Mouse (Mus musculus) cerebellum, postnatal 4 days (tissue): ENCODE data around the gene Bcas2.
"Not testable (repeated sequence)": the region's sequence is repeated elsewhere in the genome, so short reads cannot be mapped to it uniquely, and the experiment has no call there.

ENCODE experiments used
- DNase-seq, 2 experiments: peaks; one replicate each; pipeline ENCODE4 v3.0.0; 2022; ENCODE audit warnings: low spot score in 2 of 2, mixed read lengths in 1 of 2

Bcas2 gene

GRCm38 (mm10) chr3:103171505-103172267, at the start of gene Bcas2:
Gene Bcas2 (plus strand): TSS chr3:103171655.
- peak; percentile 98 to 99 for DNase-seq

GRCm38 (mm10) chr3:103123636-103124035, 47.8 kb upstream of the Bcas2 start:
- DNase-seq = no peak

- DNase-seq = no peak
These were observed 45.3 kb upstream of the Bcas2 start for GRCm38 (mm10) chr3:103126138-103126537.

GRCm38 (mm10) chr3:103127177-103127576, 44.3 kb upstream of the Bcas2 start:
- DNase-seq = no peak

- no peak for DNase-seq
These were observed 43.7 kb upstream of the Bcas2 start for GRCm38 (mm10) chr3:103127721-103128120.

- DNase-seq = no peak
These were observed 43.2 kb upstream of the Bcas2 start for GRCm38 (mm10) chr3:103128251-103128650.

- DNase-seq = no peak
These were observed 41.9 kb upstream of the Bcas2 start for GRCm38 (mm10) chr3:103129367-103130159.

- no peak for DNase-seq
These were observed 41.2 kb upstream of the Bcas2 start for GRCm38 (mm10) chr3:103130236-103130751.

GRCm38 (mm10) chr3:103133098-103133497, 38.4 kb upstream of the Bcas2 start:
- DNase-seq = no peak

- no peak for DNase-seq
These were observed 34.9 kb upstream of the Bcas2 start for GRCm38 (mm10) chr3:103136414-103137077.

GRCm38 (mm10) chr3:103139047-103139446, 32.4 kb upstream of the Bcas2 start:
- no peak for DNase-seq

- not testable (repeated sequence) for DNase-seq
These were observed 31.2 kb upstream of the Bcas2 start for GRCm38 (mm10) chr3:103140095-103140838.

- DNase-seq = peak in 1 of 2 experiments; percentile 5
These were observed 30.2 kb upstream of the Bcas2 start for GRCm38 (mm10) chr3:103141287-103141686.

GRCm38 (mm10) chr3:103142366-103142765, 29.1 kb upstream of the Bcas2 start:
- DNase-seq = no peak

GRCm38 (mm10) chr3:103145336-103145735, 26.1 kb upstream of the Bcas2 start:
- DNase-seq = no peak

GRCm38 (mm10) chr3:103145791-103146190, 25.7 kb upstream of the Bcas2 start:
- DNase-seq = no peak

- no peak for DNase-seq
These were observed 24.9 kb upstream of the Bcas2 start for GRCm38 (mm10) chr3:103146330-103147166.

- DNase-seq = no peak
These were observed 23.7 kb upstream of the Bcas2 start for GRCm38 (mm10) chr3:103147775-103148174.

- no peak for DNase-seq
These were observed 22.5 kb upstream of the Bcas2 start for GRCm38 (mm10) chr3:103148941-103149340.

- DNase-seq = no peak
These were observed 17.7 kb upstream of the Bcas2 start for GRCm38 (mm10) chr3:103153761-103154160.
